Mouse (Mus musculus) splenic B cell, adult 2 months (primary cell): ENCODE results near the gene 2410141K09Rik.
"Not testable (repeated sequence)": the region's sequence is repeated elsewhere in the genome, so short reads cannot be mapped to it uniquely, and the experiment has no call there.

Experiments used
- DNase-seq: peaks from one replicate; pipeline ENCODE4 v3.0.0-alpha.2; 2011; ENCODE audit warnings: low read depth, low spot score
- H3K27me3 ChIP-seq: 2 replicates; pipeline ENCODE4 v1.6.1; 2012; ENCODE audit warnings: mild to moderate bottlenecking, low read length, moderate library complexity, mixed read lengths; ENCODE audit not compliant: control insufficient read depth, poor library complexity, insufficient read depth, severe bottlenecking
- H3K36me3 ChIP-seq: 2 replicates; pipeline ENCODE4 v1.6.1; 2012; ENCODE audit warnings: mild to moderate bottlenecking, low read length, moderate library complexity, mixed read lengths; ENCODE audit not compliant: control insufficient read depth, poor library complexity, insufficient read depth, severe bottlenecking

The 2410141K09Rik gene

GRCm38 (mm10) chr13:66441018-66441417 lies at the start of gene 2410141K09Rik:
Gene 2410141K09Rik (minus strand): TSS chr13:66441118.
- not testable (repeated sequence) for DNase-seq, H3K36me3 ChIP-seq, H3K27me3 ChIP-seq

- H3K27me3 ChIP-seq, H3K36me3 ChIP-seq, DNase-seq: not testable (repeated sequence)
These were observed 14.1 kb downstream of the 2410141K09Rik start for GRCm38 (mm10) chr13:66426858-66427257.

- H3K27me3 ChIP-seq, DNase-seq, H3K36me3 ChIP-seq: not testable (repeated sequence)
These were observed 26.0 kb downstream of the 2410141K09Rik start for GRCm38 (mm10) chr13:66414962-66415361.
